In the genomic region with DNA sequence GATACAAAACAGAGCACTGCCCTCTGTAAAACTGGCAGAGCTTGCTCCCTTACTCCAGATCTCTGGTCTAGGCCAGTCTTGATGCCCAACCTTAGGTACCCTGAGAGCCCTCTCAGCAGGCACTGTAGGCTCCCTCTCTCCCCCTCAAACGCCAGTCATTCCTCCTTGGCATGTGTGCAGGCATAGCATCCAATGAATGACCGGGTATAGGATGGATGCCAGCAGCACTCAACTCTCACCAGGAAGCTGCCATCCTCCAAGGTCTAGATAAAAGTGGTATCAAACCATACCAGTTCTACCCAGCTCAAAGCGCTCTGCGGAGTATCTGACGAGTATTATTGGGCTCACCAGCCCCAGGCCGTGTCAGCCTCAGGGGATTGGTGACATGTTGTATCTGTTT, we compare ENCODE assay signal across 29 mouse cellular contexts. TPM values are rescaled to one million over a fixed set of nuclear protein-coding genes. Genes with fewer than 3 reads are reported as not detected.
DNase-seq lines count a peak whose midpoint lies in the region; ATAC-seq and TF ChIP-seq lines count a peak whose summit lies in the region.
"Had no signal": no experiment of that assay in that cellular context is flagged by ENCODE, and none has a peak within 500 bp of the region (broad histone marks: within the 10 kb centered on the region; RNA-seq: fewer than 3 reads in every experiment).

No protein-coding gene starts in this region.

- H3K4me2 ChIP-seq in heart, postnatal 0 days (ENCODE audit: low read depth, low read length), result no peak overlapping the region
- H3K4me2 ChIP-seq: embryonic facial prominence, embryonic 12.5 days; forebrain, embryonic 15.5 days; hindbrain, embryonic 15.5 days; intestine, embryonic 15.5 days; limb, embryonic 13.5 days; midbrain, embryonic 15.5 days; neural tube, embryonic 12.5 days had no signal

- H3K27me3 ChIP-seq in heart, embryonic 10.5 days (ENCODE audit: insufficient read depth, poor library complexity, severe bottlenecking), result peaks cover 35% of the 10 kb centered on the region
- H3K27me3 ChIP-seq in heart, postnatal 0 days (ENCODE audit: control insufficient read depth, insufficient read depth, low read length), result 0 out of 2 replicates have a peak, but pooled peaks cover 8% of the 10 kb centered on the region
- H3K27me3 ChIP-seq: embryonic facial prominence, embryonic 12.5 days; forebrain, embryonic 15.5 days; hindbrain, embryonic 15.5 days; intestine, embryonic 15.5 days; midbrain, embryonic 15.5 days; neural tube, embryonic 12.5 days had no signal

- H3K27ac ChIP-seq in heart, embryonic 10.5 days, result no peak overlapping the region
- H3K27ac ChIP-seq in heart, postnatal 0 days (ENCODE audit: low read depth), result no peak overlapping the region
- H3K27ac ChIP-seq: embryonic facial prominence, embryonic 12.5 days; forebrain, embryonic 15.5 days; hindbrain, embryonic 15.5 days; intestine, embryonic 15.5 days; limb, embryonic 13.5 days; macrophage; midbrain, embryonic 15.5 days; neural tube, embryonic 12.5 days had no signal

- DNase-seq in adrenal gland, postnatal 14 days, result peak; percentile 16
- no peak for DNase-seq in adrenal gland, adult 18-20 months (ENCODE audit: low spot score in 2 of 2)
- peak; percentile 21 for DNase-seq in heart, adult 8-10 months (ENCODE audit: low spot score)
- no peak for DNase-seq in heart, embryonic 10.5 days (ENCODE audit: low spot score)
- peak; percentile 63 for DNase-seq in MN1 (ENCODE audit: low spot score)
- no peak for DNase-seq in heart, postnatal 0 days (ENCODE audit: low spot score)
- no peak for DNase-seq in layer of hippocampus, adult 11-12 months (ENCODE audit: low spot score)
- DNase-seq: cerebellum, adult 9-11 months; kidney, adult 8-10 months; kidney, postnatal 10 days; retina, postnatal 1 day; right cerebral cortex, postnatal 4 days; thymus, postnatal 14 days had no signal

- no peaks in the 10 kb centered on the region for H3K9me3 ChIP-seq in heart, embryonic 10.5 days
- no peaks in the 10 kb centered on the region for H3K9me3 ChIP-seq in heart, postnatal 0 days (replicated peaks; ENCODE audit: control insufficient read depth, low read length)
- H3K9me3 ChIP-seq: embryonic facial prominence, embryonic 12.5 days; forebrain, embryonic 15.5 days; hindbrain, embryonic 15.5 days; intestine, embryonic 15.5 days; limb, embryonic 13.5 days; midbrain, embryonic 15.5 days; neural tube, embryonic 12.5 days had no signal

- no peaks in the 10 kb centered on the region for H3K36me3 ChIP-seq in heart, embryonic 10.5 days
- H3K36me3 ChIP-seq in heart, postnatal 0 days (replicated peaks; ENCODE audit: control insufficient read depth, insufficient read depth, low read length), result no peaks in the 10 kb centered on the region
- H3K36me3 ChIP-seq: embryonic facial prominence, embryonic 12.5 days; forebrain, embryonic 15.5 days; hindbrain, embryonic 15.5 days; intestine, embryonic 15.5 days; limb, embryonic 13.5 days; midbrain, embryonic 15.5 days; neural tube, embryonic 12.5 days had no signal

- 88% methylated on average over 6 of the region's 6 CpGs for WGBS in heart, embryonic 10.5 days
- 57% methylated on average over 6 of the region's 6 CpGs for WGBS in heart, postnatal 0 days

- H3K4me1 ChIP-seq in heart, embryonic 10.5 days, result peaks cover 21% of the 10 kb centered on the region
- H3K4me1 ChIP-seq in heart, postnatal 0 days (ENCODE audit: control insufficient read depth, insufficient read depth), result no peaks in the 10 kb centered on the region
- H3K4me1 ChIP-seq: embryonic facial prominence, embryonic 12.5 days; forebrain, embryonic 15.5 days; hindbrain, embryonic 15.5 days; intestine, embryonic 15.5 days; midbrain, embryonic 15.5 days; neural tube, embryonic 12.5 days had no signal

- no peak overlapping the region for H3K4me3 ChIP-seq in heart, embryonic 10.5 days
- H3K4me3 ChIP-seq in heart, postnatal 0 days (ENCODE audit: low read depth, low read length), result no peak overlapping the region
- H3K4me3 ChIP-seq: embryonic facial prominence, embryonic 12.5 days; erythroblast, embryonic 14.5 days; forebrain, embryonic 15.5 days; hindbrain, embryonic 15.5 days; intestine, embryonic 15.5 days; limb, embryonic 13.5 days; midbrain, embryonic 15.5 days; neural tube, embryonic 12.5 days had no signal

- TF ChIP-seq EP300 in heart, postnatal 0 days (IDR thresholded peaks at IDR 0.05; ENCODE audit: low read depth), result no peak

- no peak for TF ChIP-seq CTCF in heart, postnatal 0 days (IDR thresholded peaks at IDR 0.05; ENCODE audit: low read depth)

- no peak overlapping the region for H3K9ac ChIP-seq in heart, postnatal 0 days (replicated peaks; ENCODE audit: low read depth, low read length)
- H3K9ac ChIP-seq: embryonic facial prominence, embryonic 12.5 days; forebrain, embryonic 15.5 days; hindbrain, embryonic 15.5 days; intestine, embryonic 15.5 days; limb, embryonic 13.5 days; midbrain, embryonic 15.5 days; neural tube, embryonic 12.5 days had no signal

- peak; percentile 36; the same call in 1 of the 2 replicates for ATAC-seq in heart, postnatal 0 days (ENCODE audit: insufficient read depth, low read depth)
- ATAC-seq: CD4-positive, CD25-positive, alpha-beta regulatory T cell, adult 4 months; forebrain, embryonic 15.5 days; intestine, embryonic 15.5 days; midbrain, embryonic 15.5 days had no signal

RNA-seq across cellular contexts. Expression of a gene that starts 33.2 kb away (rescaled TPM):
- total RNA-seq in adrenal gland, postnatal 14 days (2021), result not detected in 2 replicates
- not detected for total RNA-seq in adrenal gland, adult 18-20 months (2021)
- total RNA-seq in heart, adult 8-10 months (2022), result not detected
- 0.06 TPM in 1 of 2 replicates, not detected in the other for polyA plus RNA-seq in heart, embryonic 10.5 days (2016; fragmentation: Nextera tagmentation; extraction: Ambion mirVana)
- not detected in 2 replicates for total RNA-seq in heart, postnatal 0 days (2014; rRNA removed; ENCODE audit: low replicate concordance)
- polyA plus RNA-seq in heart, postnatal 0 days (2015; fragmentation: Nextera tagmentation; extraction: Ambion mirVana), result not detected in 2 replicates
- total RNA-seq: gastrocnemius, adult 8-10 months; granulocyte monocyte progenitor cell, adult 5-6 weeks; heart, postnatal 14 days had no signal
- polyA plus RNA-seq: erythroblast, embryonic 14.5 days; intestine, embryonic 15.5 days; limb, embryonic 13.5 days; liver, embryonic 16.5 days; lung, embryonic 16.5 days; macrophage; neural tube, embryonic 12.5 days; stomach, embryonic 14.5 days had no signal

Comparison
In these comparisons a context has a peak if more than half of its experiments do, and no peak if none do; other contexts are left out.
1. DNase-seq: peak in adrenal gland, postnatal 14 days (single experiment), heart, adult 8-10 months (single experiment) and MN1 (single experiment); none in adrenal gland, adult 18-20 months (0 of 2), heart, embryonic 10.5 days (single experiment), heart, postnatal 0 days (single experiment) and layer of hippocampus, adult 11-12 months (single experiment).